Mouse (Mus musculus): ENCODE measurements around the gene Trpc7. TPM values are rescaled to one million over a fixed set of nuclear protein-coding genes. Genes with fewer than 3 reads are reported as not detected.

Gene Trpc7
- polyA plus RNA-seq, 2 experiments = not detected

GRCm38 (mm10) chr13:56753192-56753951, 142.4 kb downstream of the Trpc7 start, which contains the start of gene Gm45623:
Gene Gm45623 (minus strand): TSS chr13:56753827.
- H3K4me1 ChIP-seq (replicated peaks; ENCODE audit: control insufficient read depth in 2 of 2, insufficient read depth in 2 of 2, low read length in 1 of 2) = no peaks in the 10 kb centered on the region
- peaks cover 38% of the 10 kb centered on the region for H3K27me3 ChIP-seq (ENCODE audit: control insufficient read depth, insufficient read depth, low read length)
- H3K4me3 ChIP-seq (ENCODE audit: insufficient read depth in 1 of 2, low read depth in 2 of 2, low read length in 2 of 2) = peak within 1 kb of the TSS in 1 of 2 experiments; percentile 25; a peak in 3 of 4 replicates
- no peaks in the 10 kb centered on the region for H3K9me3 ChIP-seq (ENCODE audit: control insufficient read depth, low read length)
- ATAC-seq (ENCODE audit: insufficient read depth) (no peak), DNase-seq (ENCODE audit: low read depth in 3 of 3, low spot score in 3 of 3) (no peak)
- H3K36me3 ChIP-seq (replicated peaks; ENCODE audit: control insufficient read depth, insufficient read depth, low read depth) = no peaks in the 10 kb centered on the region
- H3K9ac ChIP-seq (replicated peaks) = no peak within 1 kb of the TSS
- TF ChIP-seq EP300 (IDR thresholded peaks at IDR 0.05; ENCODE audit: low read depth) (no peak), CTCF (IDR thresholded peaks at IDR 0.05; ENCODE audit: low read depth) (no peak)
- 2% methylated on average over 71 of the region's 71 CpGs for WGBS (ENCODE audit: insufficient replicate concordance)
- peak within 1 kb of the TSS; percentile 45 for H3K4me2 ChIP-seq (ENCODE audit: low read depth)
- no peak within 1 kb of the TSS for H3K27ac ChIP-seq

- 0 out of 4 replicates have a peak, but pooled peaks cover 0 to 2% of the 10 kb centered on the region in 2 experiments for H3K4me1 ChIP-seq (replicated peaks; ENCODE audit: control insufficient read depth in 2 of 2, insufficient read depth in 2 of 2, low read length in 1 of 2)
- no peak overlapping the region for H3K27ac ChIP-seq
- no peak for ATAC-seq (ENCODE audit: insufficient read depth)
- H3K4me3 ChIP-seq (ENCODE audit: insufficient read depth in 1 of 2, low read depth in 2 of 2, low read length in 2 of 2) = peak overlapping the region in 1 of 2 experiments; percentile 25; a peak in 3 of 4 replicates
- 4% methylated on average over 41 of the region's 41 CpGs for WGBS (ENCODE audit: insufficient replicate concordance)
- DNase-seq (ENCODE audit: low read depth in 3 of 3, low spot score in 3 of 3) = no peak
- peaks cover 38% of the 10 kb centered on the region for H3K27me3 ChIP-seq (ENCODE audit: control insufficient read depth, insufficient read depth, low read length)
- no peak overlapping the region for H3K9ac ChIP-seq (replicated peaks)
- peak overlapping the region; percentile 45 for H3K4me2 ChIP-seq (ENCODE audit: low read depth)
- TF ChIP-seq EP300 (IDR thresholded peaks at IDR 0.05; ENCODE audit: low read depth) (no peak), CTCF (IDR thresholded peaks at IDR 0.05; ENCODE audit: low read depth) (no peak)
- no peaks in the 10 kb centered on the region for H3K36me3 ChIP-seq (replicated peaks; ENCODE audit: control insufficient read depth, insufficient read depth, low read depth)
- H3K9me3 ChIP-seq (ENCODE audit: control insufficient read depth, low read length) = no peaks in the 10 kb centered on the region
Observed at GRCm38 (mm10) chr13:56752474-56753191, 143.2 kb downstream of the Trpc7 start.

- no peak overlapping the region for H3K4me2 ChIP-seq (ENCODE audit: low read depth)
- WGBS (ENCODE audit: insufficient replicate concordance) = 29% methylated on average over 5 of the region's 5 CpGs
- ATAC-seq (ENCODE audit: insufficient read depth) (no peak), DNase-seq (ENCODE audit: low read depth in 3 of 3, low spot score in 3 of 3) (no peak)
- H3K9me3 ChIP-seq (ENCODE audit: control insufficient read depth, low read length) = no peaks in the 10 kb centered on the region
- no peaks in the 10 kb centered on the region for H3K36me3 ChIP-seq (replicated peaks; ENCODE audit: control insufficient read depth, insufficient read depth, low read depth)
- H3K27ac ChIP-seq = no peak overlapping the region
- H3K4me3 ChIP-seq (ENCODE audit: insufficient read depth in 1 of 2, low read depth in 2 of 2, low read length in 2 of 2) = no peak overlapping the region
- TF ChIP-seq CTCF (IDR thresholded peaks at IDR 0.05; ENCODE audit: low read depth) (no peak), EP300 (IDR thresholded peaks at IDR 0.05; ENCODE audit: low read depth) (no peak)
- H3K9ac ChIP-seq (replicated peaks) = no peak overlapping the region
- H3K4me1 ChIP-seq (replicated peaks; ENCODE audit: control insufficient read depth in 2 of 2, insufficient read depth in 2 of 2, low read length in 1 of 2) = 0 out of 4 replicates have a peak, but pooled peaks cover 0 to 3% of the 10 kb centered on the region in 2 experiments
- peaks cover 38% of the 10 kb centered on the region for H3K27me3 ChIP-seq (ENCODE audit: control insufficient read depth, insufficient read depth, low read length)
Observed at GRCm38 (mm10) chr13:56751774-56752173, 144.0 kb downstream of the Trpc7 start.

- Histone ChIP-seq H3K4me3 (ENCODE audit: insufficient read depth in 1 of 2, low read depth in 2 of 2, low read length in 2 of 2) (no peak overlapping the region), H3K4me1 (replicated peaks; ENCODE audit: control insufficient read depth in 2 of 2, insufficient read depth in 2 of 2, low read length in 1 of 2) (0 out of 4 replicates have a peak, but pooled peaks cover 0 to 3% of the 10 kb centered on the region in 2 experiments), H3K36me3 (replicated peaks; ENCODE audit: control insufficient read depth, insufficient read depth, low read depth) (no peaks in the 10 kb centered on the region), H3K27ac (no peak overlapping the region), H3K4me2 (ENCODE audit: low read depth) (no peak overlapping the region), H3K9me3 (ENCODE audit: control insufficient read depth, low read length) (no peaks in the 10 kb centered on the region), H3K27me3 (ENCODE audit: control insufficient read depth, insufficient read depth, low read length) (peaks cover 37% of the 10 kb centered on the region), H3K9ac (replicated peaks) (no peak overlapping the region)
- ATAC-seq (ENCODE audit: insufficient read depth) (no peak), DNase-seq (ENCODE audit: low read depth in 3 of 3, low spot score in 3 of 3) (no peak)
- 66% methylated on average over 7 of the region's 7 CpGs for WGBS (ENCODE audit: insufficient replicate concordance)
- TF ChIP-seq EP300 (IDR thresholded peaks at IDR 0.05; ENCODE audit: low read depth) (no peak), CTCF (IDR thresholded peaks at IDR 0.05; ENCODE audit: low read depth) (no peak)
Observed at GRCm38 (mm10) chr13:56749377-56749776, 146.4 kb downstream of the Trpc7 start.

- no peak overlapping the region for H3K4me3 ChIP-seq (ENCODE audit: insufficient read depth in 1 of 2, low read depth in 2 of 2, low read length in 2 of 2)
- no peaks in the 10 kb centered on the region for H3K9me3 ChIP-seq (ENCODE audit: control insufficient read depth, low read length)
- H3K27ac ChIP-seq = no peak overlapping the region
- no peak overlapping the region for H3K4me2 ChIP-seq (ENCODE audit: low read depth)
- WGBS (ENCODE audit: insufficient replicate concordance) = 46% methylated on average over 8 of the region's 8 CpGs
- no peak overlapping the region for H3K9ac ChIP-seq (replicated peaks)
- H3K4me1 ChIP-seq (replicated peaks; ENCODE audit: control insufficient read depth in 2 of 2, insufficient read depth in 2 of 2, low read length in 1 of 2) = 0 out of 4 replicates have a peak, but pooled peaks cover 0 to 3% of the 10 kb centered on the region in 2 experiments
- H3K36me3 ChIP-seq (replicated peaks; ENCODE audit: control insufficient read depth, insufficient read depth, low read depth) = no peaks in the 10 kb centered on the region
- no peak for ATAC-seq (ENCODE audit: insufficient read depth)
- no peak for TF ChIP-seq EP300 (IDR thresholded peaks at IDR 0.05; ENCODE audit: low read depth)
- no peak for TF ChIP-seq CTCF (IDR thresholded peaks at IDR 0.05; ENCODE audit: low read depth)
- H3K27me3 ChIP-seq (ENCODE audit: control insufficient read depth, insufficient read depth, low read length) = peaks cover 19% of the 10 kb centered on the region
- DNase-seq (ENCODE audit: low read depth in 3 of 3, low spot score in 3 of 3) = no peak
Observed at GRCm38 (mm10) chr13:56747554-56747953, 148.2 kb downstream of the Trpc7 start.
